Mouse (Mus musculus) adrenal gland (tissue): ENCODE measurements around the gene G6pc.

Experiments used
- microRNA-seq, 2 experiments: library from miRNA; unstranded; fragments of <30 nt; microRNA quantifications; one replicate each; pipeline ENCODE4; 2019

G6pc gene

Small RNA genes lying within 50 kb of the gene (microRNA-seq; reads per million reads assigned to microRNA genes)
- gene Gm25593 (0 reads per million in 2 experiments), gene Mir6929 (0.11 to 0.62 reads per million in 2 experiments)
